Mouse (Mus musculus) granulocyte monocyte progenitor cell, adult 5-6 weeks (primary cell): Measurements from ENCODE around the gene Cdkl2. TPM values are rescaled to one million over a fixed set of nuclear protein-coding genes. Genes with fewer than 3 reads are reported as not detected.

Source experiments
- ATAC-seq: replicated peaks from 2 replicates; pipeline ENCODE4 v1.8.0; 2016; ENCODE audit warnings: mild to moderate bottlenecking, moderate TSS enrichment, inconsistent platforms; ENCODE audit not compliant: poor library complexity, severe bottlenecking
- total RNA-seq, 2 experiments: library from RNA; stranded (forward) in 1 of 2; stranded (reverse) in 1 of 2; fragments of 200-712, 200-1000 nt in 1 of 2; fragments of >200 nt in 1 of 2; fragmentation: Nextera tagmentation in 1 of 2; gene quantifications; 2 replicates each; pipeline ENCODE4 v1.2.3; 2014 to 2017

Cdkl2 gene
- total RNA-seq (2014; fragmentation: Nextera tagmentation): 1.5 TPM in 1 of 2 replicates, not detected in the other
- total RNA-seq (2017): not detected in 2 replicates

DNA sequence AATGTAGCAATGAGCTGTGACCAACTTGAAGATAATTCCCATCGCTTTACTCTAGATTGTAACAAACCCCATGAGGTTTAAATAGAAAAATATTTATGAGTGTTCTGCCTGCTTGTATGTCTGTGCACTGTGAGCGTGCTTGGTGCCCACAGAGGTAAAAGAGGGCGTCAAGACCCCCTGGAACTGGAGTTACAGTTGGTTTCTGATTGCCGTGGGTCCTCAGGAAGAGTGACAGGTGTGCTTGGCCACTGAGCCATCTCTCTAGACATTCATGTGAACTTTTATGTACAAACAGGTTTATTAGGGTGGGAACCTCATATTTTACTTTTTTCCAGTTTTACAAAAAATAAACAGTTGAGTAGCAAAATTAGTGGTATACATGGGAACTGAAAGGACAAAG lies at the start of gene Cdkl2:
Gene Cdkl2 (minus strand): TSS at position 101 of the 400 bp plus-strand sequence.
- ATAC-seq: no peak

DNA sequence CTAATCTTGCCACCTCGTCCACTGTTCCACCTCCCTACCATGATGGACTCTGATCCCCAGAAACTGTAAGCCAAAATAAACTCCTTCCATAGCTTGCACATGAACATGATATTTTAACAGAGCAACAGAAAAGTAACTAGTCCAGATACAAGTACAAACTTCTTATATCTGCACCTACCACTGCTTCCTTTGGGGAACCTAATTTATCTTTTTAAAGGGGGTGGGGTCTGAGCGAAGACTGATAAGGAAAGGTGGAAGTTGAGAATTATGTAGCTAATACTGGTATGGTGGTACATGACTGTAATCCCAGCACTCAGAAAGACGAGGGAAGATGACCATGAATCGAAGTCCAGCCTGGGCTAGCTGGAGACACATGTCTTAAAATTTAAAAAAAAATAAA lies 43.8 kb upstream of the Cdkl2 start:
- no peak for ATAC-seq

DNA sequence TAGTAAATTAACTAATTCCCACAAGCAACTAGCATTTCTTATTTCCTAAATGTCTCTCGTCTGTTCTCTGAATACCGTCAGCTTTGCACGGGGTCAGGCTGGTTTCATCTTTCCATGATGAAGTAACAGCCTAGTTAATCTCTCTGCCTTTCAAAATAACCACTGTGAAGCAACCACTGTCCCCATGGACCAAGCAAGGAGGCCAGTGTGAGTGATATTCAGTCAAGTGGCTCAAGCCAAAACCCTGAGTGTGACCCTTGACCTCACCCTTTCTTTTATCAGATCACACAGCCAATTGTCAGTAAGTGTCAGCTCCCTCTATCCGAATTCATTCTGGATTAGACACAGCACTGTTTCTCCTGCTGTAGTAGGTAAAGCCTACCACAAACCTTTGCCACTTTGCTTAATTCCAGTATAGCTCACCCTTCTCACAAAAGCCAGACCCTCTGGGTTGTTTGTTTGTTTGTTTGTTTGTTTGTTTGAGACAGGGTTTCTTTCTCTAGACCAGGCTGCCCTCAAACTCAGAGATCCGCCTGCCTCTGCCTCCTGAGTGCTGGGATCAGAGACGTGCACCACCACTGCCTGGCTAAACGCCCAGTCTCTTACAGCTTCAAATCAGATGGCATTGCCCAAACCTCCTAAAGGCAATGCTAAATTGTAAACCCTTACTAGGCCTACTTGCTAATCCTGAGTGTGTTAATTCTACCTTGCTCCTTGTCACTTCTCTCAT lies 42.3 kb upstream of the Cdkl2 start:
- no peak for ATAC-seq

DNA sequence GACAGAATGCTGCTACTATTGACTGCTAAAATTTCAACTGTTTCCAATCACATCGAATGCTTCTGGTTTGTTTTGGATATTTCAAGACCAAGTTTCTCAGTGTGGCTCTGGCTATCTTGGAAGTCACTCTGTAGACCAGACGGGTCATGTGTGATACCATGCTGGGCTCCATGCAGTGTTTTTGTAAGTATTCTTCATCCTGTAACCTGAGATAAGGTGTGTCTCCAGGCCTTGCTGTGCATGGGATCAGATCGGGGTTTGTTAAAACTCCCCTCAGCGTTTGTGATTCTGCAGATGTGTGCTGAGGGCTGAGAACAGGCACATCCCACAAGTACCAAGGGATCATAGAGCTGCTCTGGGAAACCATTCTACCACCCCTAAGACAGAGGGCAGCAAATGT lies 41.6 kb upstream of the Cdkl2 start:
- no peak for ATAC-seq

DNA sequence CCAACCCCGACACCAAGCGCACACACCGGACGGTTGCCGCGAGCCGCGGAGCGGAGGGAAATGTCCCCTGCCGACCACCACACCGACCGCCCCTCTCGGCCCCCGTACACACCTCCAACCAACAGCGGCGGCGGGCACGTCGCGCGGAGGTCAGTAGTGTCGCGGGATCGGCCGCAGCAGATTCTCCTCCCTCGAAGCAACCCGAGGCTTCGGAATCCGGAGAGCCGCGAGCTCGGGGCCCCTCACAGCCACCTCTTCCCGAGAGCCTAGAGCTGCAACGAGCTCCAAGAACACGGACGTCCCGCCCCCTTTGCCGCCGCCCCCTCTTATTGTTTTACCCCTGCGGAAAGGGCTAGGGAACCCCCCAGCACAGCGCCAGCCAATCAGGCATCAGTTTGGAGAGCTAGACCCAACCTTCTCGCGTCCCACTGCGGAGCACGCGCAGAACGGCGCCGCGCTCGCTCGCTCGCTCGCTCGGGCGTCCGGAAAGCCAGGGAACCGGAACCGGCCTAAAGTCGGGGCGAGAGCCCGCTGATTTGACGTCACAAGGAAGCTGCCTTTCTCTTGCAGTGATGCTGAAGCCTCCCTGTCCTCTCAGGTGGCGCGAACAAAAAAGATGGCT lies 39.8 kb upstream of the Cdkl2 start, which contains the start of gene G3bp2:
Gene G3bp2 (minus strand): TSS at position 303 of the 622 bp plus-strand sequence.
- ATAC-seq: peak; percentile 92

DNA sequence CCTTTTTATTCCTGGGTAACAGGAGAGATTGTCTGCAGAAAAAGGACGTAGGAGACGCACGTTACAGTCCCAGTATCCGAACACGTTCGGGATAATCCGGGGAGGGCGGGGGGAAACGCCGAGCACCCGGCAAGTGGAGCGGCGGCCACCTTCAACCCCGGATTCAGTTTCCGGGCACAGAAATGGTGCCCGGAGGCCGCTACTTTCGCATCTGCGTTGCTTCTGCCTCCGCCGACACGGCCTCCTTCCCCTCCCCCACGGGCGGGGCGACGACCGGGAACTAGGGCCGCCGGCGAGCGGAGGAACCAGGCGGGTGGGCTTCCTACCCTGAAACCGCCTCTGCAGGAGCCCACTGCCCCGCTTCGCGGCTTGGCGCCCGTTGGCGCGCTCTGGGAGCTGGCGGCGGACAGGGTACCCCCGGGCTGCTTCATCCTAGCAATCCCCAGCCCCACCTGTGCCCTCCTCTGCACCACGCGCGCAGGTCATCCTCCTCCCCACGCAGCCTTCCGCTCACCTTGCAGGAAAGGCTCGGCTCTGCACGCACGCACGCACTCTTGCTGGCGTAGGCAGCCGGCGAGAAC lies 39.2 kb upstream of the Cdkl2 start:
- peak; percentile 52 for ATAC-seq

DNA sequence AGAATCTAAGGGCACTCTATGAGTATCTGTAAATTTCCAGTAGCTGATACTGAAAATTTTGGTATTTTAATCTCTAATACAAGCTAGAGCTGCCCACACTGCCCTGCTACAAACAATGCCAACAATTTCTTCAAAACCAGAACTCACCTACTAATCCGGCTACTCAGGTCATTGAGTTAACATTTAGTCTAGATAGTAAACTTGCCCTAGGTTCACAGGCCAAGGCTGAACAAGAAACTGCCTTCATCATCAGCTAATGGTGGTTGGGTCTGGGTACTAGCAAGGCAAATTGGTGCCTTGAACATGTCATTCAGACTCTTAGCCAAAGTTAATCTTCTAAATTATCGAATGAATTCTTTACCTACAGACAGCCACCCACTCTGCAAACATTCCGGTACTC lies 37.6 kb upstream of the Cdkl2 start:
- no peak for ATAC-seq

DNA sequence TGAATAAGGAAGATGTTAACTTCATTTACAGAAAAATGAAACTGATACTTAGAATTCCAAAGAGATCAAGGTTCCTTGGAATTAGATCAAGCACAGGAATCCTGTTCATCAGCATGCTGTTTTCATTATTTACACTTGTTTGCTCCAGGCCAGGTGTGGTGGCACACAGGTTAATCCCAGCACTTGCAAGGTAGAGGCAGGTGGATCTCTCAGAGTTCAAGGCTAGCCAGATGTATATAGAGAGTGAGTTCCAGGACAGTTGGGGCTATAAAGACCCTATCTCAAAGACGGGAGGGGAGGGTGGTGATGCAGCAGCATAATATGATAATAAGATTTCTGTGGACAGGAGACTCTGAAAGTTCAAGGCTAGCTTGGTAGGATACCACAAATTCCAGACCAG lies 36.7 kb upstream of the Cdkl2 start:
- ATAC-seq: no peak

DNA sequence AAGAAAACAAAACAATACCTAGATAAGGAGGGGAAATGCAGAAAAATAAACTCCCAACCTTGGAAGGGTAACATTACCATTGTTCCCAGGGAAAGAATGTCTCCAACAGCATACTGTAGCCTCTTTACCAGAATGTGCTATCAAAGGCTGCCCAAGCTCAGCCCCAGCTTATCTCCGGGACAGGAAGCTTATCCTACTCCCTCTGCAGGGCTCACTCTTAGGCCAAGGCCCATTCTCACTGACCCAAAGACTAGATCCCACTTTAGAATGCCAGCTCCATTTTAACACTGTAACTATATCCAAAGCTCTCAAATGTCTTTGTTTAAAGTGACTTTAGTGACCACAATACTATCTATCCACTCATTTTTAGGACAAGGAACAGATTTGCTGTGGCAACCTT lies 35.6 kb upstream of the Cdkl2 start:
- ATAC-seq: no peak

DNA sequence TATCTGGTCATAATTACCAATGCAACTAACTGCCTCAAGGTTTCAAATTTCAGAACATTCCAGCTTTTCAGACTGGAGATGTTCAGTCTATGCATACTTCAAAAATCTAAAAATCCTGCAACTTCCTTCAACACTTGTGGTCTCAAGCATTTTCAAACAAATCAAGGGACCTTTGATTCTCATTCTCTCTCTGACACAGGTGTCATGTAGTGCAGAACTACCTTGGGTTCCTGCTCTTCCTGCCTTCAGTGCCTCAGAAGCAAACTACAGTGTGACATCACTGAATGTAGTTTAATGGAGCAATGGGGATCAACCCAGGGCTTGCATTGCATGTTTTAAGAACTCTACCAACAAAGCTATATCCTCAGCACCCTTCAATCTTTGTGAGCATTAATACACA lies 35.1 kb upstream of the Cdkl2 start:
- ATAC-seq: no peak

DNA sequence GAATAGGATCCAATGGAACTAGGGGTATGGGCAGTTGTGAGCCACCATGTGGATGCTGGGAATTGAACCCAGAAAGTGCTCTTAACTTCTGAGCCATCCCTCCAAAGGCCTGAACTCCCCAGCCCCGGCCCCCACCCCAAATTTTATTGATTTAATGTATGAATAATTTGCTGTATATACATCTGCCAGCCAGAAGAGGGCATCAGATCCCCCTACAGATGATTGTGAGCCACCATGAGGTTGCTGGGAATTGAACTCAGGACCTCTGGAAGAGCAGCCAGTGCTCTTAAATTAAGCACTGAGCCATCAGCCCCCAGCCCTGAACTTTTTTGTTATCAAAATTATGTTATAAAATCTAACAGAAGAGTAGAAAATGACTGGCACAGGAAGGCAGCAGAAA lies 32.6 kb upstream of the Cdkl2 start:
- ATAC-seq: no peak

DNA sequence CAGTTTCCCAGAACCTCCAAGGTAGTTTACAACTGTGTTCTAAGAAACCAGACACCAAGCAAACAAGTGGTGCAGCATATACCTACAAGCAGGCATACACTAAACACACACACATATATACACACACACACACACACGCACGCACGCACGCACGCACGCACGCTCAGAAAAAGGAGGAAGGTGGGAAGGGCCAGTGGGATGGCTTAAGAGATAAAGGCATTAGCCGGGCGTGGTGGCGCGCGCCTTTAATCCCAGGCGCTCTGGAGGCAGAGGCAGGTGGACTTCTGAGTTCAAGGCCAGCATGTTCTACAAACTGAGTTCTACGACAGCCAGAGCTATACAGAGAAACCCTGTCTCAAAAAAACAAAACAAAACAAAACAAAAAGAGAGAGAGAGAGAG lies 30.4 kb upstream of the Cdkl2 start:
- ATAC-seq: no peak

DNA sequence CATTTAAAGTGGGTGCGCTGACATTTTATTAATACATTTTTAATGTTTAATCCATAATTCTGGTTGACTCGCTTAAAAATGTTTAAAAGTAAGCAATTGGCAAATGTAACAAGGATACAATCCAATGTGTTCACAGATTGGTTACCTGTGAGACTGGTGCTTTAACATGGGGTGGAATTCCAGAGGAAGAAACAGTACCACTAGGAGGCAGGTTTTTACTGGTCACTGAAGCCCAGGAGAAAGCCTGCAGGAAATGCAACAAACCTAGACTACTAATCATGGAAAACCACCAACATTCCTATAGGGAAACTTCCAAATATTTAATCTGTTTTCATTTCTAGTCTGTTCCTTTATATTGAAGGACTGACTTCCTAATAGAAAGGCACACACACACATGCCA lies 19.5 kb upstream of the Cdkl2 start:
- ATAC-seq: no peak

DNA sequence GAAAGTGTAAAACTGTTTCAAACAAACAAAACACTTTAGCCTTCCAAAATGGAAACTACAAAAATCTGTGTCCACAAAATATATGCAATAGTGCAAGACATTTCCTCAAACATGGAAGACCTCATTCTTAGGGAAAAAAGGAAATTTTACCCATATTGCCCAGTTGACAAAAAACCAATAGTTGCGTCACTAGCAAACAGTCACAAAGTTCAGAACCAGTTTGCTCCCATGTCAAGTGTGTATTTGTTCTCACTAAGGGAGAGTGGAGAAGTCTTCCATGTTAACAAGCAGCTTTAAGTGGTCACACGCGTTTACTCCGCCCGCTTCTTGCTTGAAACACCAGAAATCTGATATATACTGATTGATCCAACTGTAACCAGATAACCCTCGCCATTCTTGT lies 9.2 kb upstream of the Cdkl2 start:
- no peak for ATAC-seq

DNA sequence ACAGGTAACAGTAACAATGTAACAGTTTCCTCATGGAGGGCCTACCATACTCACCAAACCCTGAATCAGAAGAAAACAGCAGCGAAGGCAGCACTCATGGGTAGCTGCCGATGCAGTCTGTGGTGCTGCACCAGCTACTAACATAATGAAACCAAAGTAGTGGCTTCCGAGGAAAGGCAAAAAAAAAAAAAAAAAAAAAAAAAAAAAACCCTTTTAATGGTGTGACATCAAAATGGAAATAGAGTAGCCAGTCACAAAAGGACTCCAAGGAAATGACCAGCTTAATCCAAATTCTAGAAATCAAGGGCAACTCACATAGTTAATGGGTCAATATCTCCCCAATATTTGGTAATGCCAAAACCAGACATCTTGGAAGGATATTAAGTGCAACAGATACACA lies 6.7 kb upstream of the Cdkl2 start:
- ATAC-seq: no peak

DNA sequence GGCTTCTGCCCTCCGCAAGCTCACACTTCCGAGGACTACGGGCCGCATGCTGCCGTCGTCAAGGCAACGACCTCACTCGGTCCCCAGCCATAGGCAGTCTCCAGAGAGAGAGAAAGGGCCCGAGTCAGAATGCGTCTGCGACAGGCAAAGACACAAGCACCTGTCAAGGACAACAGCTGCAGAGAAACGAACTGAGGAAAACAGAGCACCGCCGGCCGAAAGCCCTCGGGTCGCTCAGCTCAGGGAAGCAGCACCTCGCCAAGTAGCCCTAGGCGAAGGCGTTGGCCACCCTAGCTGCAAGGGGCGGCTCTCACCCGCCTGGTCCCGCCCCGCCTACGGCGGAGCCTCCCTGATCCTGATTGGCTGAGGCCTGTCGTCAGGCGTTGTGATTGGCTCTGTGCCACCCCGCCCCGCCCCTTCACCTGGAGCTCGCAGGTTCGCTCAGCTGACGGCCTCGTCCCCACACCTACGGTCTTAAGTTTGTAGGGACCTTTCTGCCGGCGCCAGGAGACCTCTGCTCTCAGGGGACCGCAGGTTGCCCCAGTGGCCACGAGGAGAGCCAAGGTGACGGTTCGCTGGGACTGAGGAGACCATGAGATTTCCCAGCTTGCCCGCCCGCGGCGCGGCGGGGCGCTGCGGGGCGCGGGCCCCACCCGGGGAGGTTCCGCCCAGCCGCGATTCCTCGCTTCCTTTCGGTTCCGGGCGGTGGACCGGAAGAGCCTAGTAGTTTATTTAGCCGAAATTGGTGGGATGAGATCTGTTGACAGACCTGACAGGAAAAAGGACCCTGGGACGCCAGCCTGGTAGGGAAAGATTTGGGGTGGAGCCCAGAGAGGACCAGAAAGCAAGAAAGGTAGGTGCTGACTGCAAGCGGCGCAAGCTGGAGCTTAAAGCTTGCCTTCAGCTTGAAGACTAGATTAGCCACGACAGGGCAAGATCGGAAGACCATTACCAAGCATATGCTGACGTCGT lies 1.0 kb downstream of the Cdkl2 start:
- ATAC-seq: peak; percentile 98

DNA sequence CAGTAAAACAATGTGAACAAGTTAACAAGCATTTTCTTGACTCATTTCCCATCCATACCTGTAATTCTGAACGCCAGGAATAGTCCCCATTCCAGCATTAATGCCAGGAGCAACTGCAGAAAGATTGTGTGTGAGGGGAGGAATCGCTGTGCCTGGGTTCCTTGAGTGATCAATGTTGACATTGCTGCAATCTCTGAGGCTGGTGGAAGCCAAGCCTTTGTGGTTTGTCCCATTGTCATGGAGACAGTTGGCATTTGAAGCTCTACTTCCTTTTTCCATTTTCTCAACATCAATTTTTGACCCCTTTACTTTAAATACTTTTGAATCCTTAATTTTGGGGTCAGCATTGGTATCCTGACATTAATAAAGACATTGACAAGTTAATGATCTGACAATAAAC lies 23.7 kb downstream of the Cdkl2 start:
- ATAC-seq: peak; percentile 97

DNA sequence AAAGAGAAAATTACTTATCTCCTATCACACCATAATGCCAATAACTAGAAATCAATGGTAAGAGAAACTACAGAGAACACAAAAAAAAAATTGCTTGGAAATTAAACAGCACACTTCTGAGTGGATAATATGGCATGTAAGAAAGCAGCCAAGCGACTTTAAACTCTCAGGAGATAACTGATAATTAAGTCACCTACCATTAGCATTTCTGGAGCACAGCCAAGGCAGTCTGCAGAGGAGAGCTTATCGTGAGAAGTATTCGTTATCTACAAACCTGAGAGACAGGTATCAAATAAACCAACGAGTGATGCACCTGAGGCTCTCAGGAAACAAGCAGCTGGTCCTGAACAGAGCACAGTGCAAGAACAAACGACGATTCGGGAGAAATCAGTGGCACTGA lies 31.9 kb downstream of the Cdkl2 start:
- no peak for ATAC-seq

DNA sequence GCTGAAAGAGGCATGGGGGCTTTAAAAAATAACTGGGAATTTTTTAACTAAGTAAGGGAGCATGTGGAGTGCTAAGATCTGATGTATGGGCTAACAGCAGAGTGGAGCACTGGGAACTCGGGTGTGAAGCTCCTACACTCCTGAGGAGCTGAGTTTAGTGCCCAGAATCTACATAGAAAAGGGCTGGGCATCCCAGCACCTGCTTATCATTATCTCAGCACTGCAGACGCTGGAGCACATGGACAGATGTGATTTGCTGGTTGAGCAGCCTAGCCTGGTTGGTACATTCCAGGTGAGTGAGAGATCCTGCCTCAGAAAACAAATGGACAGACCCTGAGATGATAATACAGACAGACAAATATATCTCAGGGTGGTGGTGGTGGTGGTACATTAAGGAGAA lies 33.9 kb downstream of the Cdkl2 start:
- ATAC-seq: no peak

DNA sequence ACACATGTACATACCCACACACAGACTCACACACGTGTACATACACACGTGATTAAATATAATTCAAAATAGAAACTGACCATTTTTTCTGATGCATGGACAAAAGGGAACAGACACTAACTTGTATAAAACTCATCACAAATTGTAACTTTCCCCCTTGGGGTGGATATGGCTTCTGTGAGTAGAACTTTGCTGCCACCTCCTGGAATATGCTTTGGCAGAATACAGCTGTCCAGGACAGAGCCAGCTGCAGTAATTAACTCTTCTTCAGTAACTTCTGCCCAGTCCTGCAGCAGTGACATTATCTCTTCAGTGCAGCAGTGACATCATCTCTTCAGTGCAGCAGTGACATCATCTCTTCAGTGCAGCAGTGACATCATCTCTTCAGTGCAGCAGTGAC lies 40.7 kb downstream of the Cdkl2 start:
- ATAC-seq: peak; percentile 68

DNA sequence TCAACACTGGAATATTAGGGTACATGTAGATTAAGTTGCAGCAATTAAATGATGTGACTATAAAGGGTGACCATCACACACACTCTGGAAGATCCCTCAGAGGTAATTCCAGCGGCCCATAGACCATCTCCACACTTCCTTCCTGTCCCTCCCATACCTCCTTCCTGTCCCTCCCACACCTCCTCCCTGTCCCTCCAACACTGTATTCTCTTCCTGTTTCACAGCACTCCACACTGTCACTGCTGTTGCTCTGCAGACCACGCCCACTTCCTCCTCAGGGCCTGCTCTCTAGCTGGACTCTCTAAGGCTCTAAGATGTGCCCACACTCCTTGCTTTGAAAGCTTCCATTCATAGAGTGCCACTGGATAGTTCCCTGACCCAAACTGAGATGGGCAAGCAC lies 42.9 kb downstream of the Cdkl2 start:
- ATAC-seq: peak; percentile 99
